Mouse (Mus musculus) liver, adult (tissue): Measurements from ENCODE around the gene A930009A15Rik.

Experiments used
- GATA4 ChIP-seq: IDR thresholded peaks from 2 replicates; pipeline ENCODE4 v1.6.1; 2014; ENCODE audit warnings: mild to moderate bottlenecking, low read length; ENCODE audit not compliant: insufficient replicate concordance

Gene A930009A15Rik

DNA sequence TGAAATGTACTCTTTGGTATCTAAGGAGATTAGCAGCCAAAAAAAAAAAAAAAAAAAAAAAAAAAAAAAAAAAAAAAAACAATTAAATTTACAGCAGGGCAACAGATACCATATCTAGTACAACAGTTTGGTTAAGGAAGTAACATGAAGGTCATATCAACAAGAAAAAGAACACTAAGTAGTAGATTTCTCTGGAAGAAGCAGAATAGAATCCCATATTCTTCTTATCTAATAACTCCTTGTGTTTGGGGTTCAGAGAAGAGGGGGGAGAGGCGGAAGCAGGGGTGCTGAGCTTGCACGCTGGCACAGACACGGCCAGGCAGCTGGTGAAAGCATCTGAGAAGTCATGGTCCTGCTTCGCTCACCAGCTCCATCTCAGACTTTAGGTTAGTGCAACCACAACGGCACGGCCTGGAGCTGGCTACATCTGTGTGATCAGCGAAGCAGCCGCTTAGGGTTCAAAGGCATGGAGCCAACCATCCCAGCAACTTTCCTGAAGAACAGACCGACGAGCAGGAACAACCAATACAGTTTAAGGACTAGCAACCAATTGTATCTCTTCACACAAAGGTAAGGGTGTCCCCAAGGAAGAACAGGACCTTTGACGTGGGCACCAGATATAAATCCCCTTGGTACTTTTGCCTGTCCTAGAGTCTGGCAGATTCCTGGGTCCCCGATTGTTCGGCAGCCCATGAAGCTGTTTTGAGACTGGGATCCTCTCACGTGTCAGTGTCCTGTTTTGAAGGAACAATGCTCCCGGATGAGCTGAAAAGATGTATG is at the start of gene A930009A15Rik:
A930009A15Rik (plus strand) TSS at position 275 of the 780 bp plus-strand sequence.
- no peak for TF ChIP-seq GATA4

DNA sequence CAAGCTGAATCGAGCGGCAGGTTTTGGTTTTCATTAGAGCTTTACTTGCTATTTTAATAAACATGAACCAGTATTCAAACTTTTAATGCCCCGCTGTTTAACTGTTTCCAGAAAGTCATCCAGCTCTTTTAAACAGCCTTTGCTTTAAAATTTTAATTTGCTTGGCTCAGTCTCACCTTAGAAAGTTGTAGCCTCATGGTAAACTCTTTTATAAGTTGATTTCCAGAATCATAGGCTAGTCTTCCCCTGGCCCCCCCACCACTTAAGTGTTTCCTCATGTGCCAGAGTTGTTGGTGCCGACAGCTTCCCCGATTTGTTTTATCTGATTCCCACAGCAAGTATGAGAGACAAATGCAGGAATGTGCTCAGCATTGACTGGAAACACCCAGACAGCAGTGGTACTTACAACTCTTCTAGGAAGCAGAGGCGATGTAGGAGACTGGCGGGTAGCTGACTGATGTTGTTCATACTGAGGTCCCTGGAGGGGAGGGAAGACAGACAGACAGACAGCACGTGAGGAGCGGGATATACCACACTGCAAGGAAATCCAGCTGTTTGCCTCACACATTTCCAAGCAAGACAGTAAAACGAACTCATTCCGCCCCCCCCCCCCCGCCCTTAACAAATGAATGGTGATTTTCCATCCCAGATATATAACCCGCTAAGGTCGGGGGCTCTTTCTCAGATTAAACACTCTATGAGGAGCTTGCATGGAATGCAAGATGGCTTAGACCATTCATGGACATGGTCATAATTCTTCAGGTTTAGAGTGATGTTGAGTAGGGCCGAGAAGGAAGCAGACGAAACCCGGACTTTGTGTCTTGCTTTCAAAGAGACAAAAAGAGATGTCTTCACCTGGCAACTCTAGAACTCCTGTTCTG is 49.3 kb upstream of the A930009A15Rik start:
- no peak for TF ChIP-seq GATA4

GRCm38 (mm10) chr10:115521081-115521451 is 48.7 kb upstream of the A930009A15Rik start:
- TF ChIP-seq GATA4 = no peak

DNA sequence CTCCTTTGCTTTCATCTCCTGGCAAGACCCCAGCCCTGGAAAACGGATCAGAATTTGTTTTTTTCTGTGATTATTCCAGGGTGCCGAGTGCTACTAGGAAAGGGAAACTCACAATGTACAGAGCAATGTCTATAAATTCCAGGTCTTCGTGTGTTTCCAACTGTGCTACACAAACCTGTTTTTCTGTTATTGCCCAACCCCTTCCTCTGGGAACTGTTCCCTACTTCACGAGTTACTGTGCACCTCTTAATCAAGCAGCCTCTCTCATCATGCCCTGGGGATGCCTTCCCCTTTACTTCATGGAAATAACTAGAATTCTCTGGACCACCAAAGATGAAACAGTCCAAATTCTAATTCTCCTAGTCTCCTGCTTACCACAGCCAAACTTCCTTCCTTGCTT is 40.9 kb upstream of the A930009A15Rik start:
- TF ChIP-seq GATA4 = no peak

DNA sequence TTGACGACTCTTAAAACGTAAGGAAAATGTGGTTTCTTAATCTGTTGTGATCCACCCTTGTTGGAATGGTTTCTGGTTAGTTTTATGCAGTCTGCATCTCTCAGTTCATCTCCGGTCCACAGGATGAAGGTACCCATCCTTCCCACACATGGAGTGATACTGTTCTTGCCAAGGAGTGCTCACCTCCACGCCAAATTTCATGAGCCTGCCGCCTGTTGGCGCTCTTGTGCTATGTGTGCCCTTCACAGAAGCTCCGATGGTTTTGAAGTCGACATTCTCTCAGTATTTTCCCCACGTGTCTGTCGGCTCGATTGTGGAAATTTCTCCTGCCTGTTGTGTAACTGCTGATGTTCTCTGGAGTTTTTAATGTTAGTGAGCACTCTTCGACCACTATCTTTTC is 40.0 kb upstream of the A930009A15Rik start:
- no peak for TF ChIP-seq GATA4

- no peak for TF ChIP-seq GATA4
Observed at GRCm38 (mm10) chr10:115530746-115531145, 39.0 kb upstream of the A930009A15Rik start.

- TF ChIP-seq GATA4 = no peak
Observed at GRCm38 (mm10) chr10:115542917-115543316, 26.9 kb upstream of the A930009A15Rik start.

DNA sequence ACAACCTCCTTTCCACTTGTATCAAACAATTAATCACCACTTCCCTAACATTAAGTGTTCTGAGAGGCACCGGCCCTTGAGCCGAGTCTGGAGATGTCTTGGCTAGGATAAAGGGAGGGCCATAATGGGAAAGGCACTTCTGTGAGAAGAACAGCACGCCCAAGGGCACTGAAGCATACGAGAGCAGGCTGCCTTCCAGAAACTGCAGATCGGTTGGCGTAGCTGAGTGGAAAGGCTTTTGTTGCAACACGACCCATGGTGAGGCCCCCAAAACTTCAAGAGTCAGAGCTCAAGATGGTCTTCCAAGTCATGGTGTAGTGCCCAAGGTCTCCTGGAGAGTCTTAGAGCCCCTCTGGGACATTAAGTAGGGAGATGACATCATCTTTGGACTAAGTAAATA is 19.5 kb upstream of the A930009A15Rik start:
- no peak for TF ChIP-seq GATA4

DNA sequence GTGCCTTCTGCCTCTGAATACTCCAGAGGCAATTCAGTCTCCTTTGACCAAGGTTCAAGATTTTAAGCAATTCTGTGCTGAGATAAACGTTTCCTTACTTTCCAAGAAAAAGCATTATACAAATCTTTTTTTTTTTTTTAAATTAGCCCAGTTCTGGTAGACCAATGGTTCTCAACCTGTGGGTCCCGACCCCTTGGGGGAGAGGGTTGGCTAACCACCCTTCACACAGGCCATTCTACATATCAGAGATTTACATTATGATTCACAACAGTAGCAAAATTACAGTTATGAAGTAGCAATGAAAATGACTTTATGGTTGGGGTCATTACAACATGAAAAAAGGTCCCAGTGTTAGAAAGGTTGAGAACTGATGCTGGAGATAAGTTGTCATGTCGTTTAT is 18.7 kb upstream of the A930009A15Rik start:
- no peak for TF ChIP-seq GATA4

- TF ChIP-seq GATA4 = no peak
Observed at GRCm38 (mm10) chr10:115553352-115554113, 16.3 kb upstream of the A930009A15Rik start.

DNA sequence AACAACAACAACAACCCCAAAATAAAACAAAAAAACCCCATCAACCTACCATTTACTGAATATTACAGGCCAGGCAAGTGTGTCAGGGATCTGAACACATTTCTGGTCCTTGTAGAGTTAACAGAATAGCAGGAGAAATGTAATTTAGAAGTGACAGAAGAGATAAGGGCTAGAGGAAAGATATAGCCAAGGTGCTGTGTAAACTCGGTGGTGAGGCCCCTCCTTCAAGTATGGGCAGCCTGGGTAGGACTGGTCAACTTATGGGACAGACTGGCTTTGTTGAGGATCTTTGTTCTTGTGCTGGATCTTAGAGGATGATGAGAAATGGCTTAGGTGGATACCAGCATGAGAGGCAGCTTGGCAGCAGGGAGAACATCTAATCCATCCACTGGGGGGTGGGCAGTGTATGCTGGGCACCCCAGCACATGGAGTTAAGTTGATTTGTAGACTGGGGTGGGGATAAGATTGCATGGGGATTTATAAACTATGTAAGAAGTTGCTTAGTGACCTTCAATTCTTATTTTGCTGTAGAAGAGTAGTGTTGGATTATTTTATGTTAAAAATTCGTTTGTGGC is 14.5 kb upstream of the A930009A15Rik start:
- TF ChIP-seq GATA4 = no peak

DNA sequence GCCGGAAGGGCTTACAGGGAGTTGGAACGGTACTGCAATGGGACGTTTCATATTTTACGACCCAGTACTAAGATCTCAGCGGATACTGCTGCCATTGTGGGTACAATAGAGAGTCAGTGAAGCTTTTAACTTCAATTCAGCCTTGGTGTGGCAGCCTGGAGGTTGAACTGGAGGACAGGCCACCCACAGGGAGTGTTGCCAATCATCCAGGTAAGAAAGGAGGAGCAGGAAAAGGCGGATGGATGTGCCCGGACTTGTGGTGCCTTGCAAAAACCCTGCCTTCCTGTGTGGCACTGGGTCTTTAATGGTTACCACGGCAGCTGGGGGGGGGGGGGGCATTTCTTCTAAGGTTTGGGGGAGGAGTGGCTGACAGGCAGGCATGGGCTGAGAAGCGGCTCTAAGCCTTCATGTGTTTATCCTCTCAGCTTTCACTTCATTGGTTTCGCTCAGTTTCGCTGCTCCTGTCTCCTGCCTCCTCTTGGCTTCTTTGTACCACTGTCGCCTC is 13.0 kb upstream of the A930009A15Rik start:
- TF ChIP-seq GATA4 = no peak

GRCm38 (mm10) chr10:115561136-115561880 is 8.5 kb upstream of the A930009A15Rik start:
- no peak for TF ChIP-seq GATA4
